Mouse (Mus musculus): Measurements from ENCODE around the gene Aak1.

The Aak1 gene

DNA sequence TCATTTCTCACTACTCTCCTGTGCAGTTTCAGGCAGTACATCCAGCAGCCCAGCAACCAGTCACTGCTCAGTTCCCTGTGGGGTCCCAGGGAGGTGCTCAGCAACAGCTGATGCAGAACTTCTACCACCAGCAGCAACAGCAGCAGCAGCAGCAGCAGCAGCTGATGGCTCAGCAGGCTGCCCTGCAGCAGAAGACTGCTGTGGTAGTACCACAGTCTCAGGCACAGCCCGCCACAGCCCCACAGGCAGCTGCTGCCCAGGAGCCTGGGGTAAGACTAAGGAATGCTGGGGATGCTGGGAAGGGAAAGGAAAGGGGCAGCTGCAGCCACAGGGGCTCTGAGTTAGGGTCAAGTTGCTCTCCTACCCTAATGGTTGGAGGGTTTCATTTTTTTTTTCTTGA lies 109.7 kb downstream of the Aak1 start:
- no peak for DNase-seq (ENCODE audit: low read depth)

DNA sequence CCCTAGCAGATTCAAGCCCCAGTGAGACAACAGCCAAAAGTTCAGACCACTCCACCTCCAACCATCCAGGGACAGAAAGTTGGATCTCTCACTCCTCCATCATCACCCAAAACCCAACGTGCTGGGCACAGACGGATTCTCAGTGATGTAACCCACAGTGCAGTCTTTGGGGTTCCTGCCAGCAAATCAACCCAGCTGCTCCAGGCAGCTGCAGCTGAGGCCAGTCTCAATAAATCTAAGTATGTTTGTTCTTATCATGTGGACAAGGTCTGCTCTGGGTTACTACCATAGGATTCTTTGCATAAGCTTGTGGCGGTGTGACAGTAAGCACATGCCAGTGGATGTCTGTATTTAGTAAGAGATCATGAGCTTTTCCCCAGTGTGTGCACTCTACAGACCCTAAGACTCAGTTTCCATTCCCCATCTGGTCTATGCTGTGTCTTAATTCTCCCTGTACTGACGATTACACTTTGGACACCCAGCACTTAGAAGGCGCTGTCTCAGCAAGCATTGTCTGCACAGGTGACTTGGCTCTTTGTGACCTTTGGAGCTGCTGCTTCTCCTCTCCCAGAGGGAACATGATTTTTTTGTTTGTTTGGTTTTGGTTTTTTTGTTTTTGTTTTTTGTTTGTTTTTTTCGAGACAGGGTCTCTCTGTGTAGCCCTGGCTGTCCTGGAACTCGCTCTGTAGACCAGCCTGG lies 114.8 kb downstream of the Aak1 start:
- no peak for DNase-seq (ENCODE audit: low read depth)

DNA sequence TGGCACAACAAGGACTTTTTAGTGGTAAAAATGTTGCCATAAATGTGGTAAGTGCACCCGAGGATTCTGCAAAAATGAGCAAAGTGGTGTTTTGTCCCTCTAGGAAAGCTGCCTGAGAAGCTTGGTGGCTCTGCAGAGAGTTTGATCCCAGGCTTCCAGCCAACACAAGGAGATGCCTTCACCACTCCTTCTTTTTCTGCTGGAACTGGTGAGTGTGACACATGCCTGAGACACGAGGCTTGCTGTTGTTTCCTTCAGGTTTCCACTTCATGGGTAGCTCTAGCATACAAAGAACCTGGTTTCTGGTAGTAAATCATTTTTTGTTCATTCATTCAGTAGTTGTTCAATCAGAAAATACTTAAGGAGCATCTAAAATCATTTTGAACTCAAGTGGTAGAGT lies 117.8 kb downstream of the Aak1 start:
- no peak for DNase-seq (ENCODE audit: low read depth)

DNA sequence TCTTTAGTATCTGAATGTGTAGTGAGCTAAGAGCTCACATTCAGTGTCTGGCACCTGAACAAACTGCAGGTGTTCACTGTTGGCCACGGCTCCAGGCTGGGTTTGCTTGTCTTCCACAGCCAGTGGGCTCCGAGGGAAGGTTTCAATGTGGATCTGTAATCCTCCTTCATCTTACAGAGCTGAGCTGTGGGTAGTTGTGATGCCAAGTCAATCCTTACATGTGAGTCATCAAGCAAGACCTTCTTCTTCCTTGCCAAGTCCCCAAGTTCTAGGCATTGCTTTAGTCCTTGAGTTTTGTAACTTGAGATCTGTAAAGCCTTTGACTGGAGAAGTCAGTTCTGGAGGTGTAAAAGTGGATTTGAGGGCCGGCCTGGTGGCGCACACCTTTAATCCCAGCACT lies 124.6 kb downstream of the Aak1 start:
- DNase-seq (ENCODE audit: low read depth), result no peak

DNA sequence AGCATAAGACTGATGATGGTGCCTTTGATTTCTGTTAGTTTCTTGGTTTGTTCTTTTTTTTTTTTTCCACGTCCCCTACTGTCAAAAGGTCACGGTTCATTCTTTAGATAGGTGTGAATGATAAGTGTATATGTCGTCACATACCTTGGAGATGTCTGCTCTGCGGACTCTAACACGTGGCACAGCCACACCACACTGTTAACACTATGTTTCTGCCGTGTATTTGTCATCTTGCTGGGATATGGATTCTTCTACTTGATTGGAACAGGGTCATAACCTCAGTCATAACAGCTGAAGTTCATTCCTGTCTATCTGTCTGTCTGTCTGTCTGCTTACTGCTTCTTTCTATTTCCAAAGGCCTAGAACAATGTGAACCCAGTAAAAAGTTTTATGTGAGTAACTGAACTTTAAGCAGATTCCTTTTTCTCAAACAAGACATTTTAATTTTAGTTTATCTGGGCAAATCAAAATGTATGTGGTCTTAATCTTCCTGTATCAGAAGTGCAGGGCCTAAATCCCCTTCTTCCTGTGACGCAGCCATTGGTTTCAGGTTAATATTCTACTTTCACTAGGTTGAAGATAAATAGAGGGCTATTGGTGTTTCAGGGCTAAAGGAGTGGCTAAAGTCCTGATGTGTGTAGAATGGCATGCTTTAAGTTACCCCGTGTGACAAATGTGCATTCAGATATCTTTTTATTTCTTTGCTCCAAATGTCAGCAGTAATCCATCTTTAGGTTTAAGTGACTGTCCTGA lies 129.0 kb downstream of the Aak1 start:
- peak; percentile 16 for DNase-seq (ENCODE audit: low read depth)

- no peak for DNase-seq (ENCODE audit: low read depth)
These were observed 129.6 kb downstream of the Aak1 start for GRCm38 (mm10) chr6:86978909-86979265.

- no peak for DNase-seq (ENCODE audit: low read depth)
These were observed 131.9 kb downstream of the Aak1 start for GRCm38 (mm10) chr6:86981206-86981605.

- no peak for DNase-seq (ENCODE audit: low read depth)
These were observed 136.2 kb downstream of the Aak1 start for GRCm38 (mm10) chr6:86985314-86986106.

- DNase-seq (ENCODE audit: low read depth), result no peak
These were observed 140.3 kb downstream of the Aak1 start for GRCm38 (mm10) chr6:86989576-86989975.

DNA sequence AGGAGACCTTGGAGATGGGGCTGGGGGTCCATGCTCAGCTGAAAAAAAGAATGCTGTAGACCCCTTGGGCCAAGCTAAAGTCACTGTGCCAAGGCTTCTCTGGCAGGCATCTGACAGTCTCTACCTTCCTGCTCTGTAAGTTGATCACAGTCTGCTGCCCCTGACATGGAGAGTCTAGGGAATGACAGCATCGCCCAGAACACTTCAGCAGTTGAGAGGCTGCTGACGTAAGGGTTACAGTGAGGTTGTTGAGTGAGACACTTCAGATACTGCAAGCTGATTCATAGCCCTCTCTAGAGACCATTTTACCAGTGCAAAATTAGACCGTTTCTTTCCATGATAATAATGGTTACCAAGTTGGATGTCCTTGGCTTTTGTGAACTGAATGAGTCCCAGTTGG lies 141.7 kb downstream of the Aak1 start:
- DNase-seq (ENCODE audit: low read depth), result no peak

GRCm38 (mm10) chr6:86992349-86992748 lies 143.0 kb downstream of the Aak1 start:
- no peak for DNase-seq (ENCODE audit: low read depth)

GRCm38 (mm10) chr6:86994254-86994653 lies 144.9 kb downstream of the Aak1 start:
- no peak for DNase-seq (ENCODE audit: low read depth)

- no peak for DNase-seq (ENCODE audit: low read depth)
These were observed 147.5 kb downstream of the Aak1 start for GRCm38 (mm10) chr6:86996629-86997307.

- DNase-seq (ENCODE audit: low read depth), result no peak
These were observed 148.0 kb downstream of the Aak1 start for GRCm38 (mm10) chr6:86997360-86997759.

- DNase-seq (ENCODE audit: low read depth), result no peak
These were observed 152.7 kb downstream of the Aak1 start for GRCm38 (mm10) chr6:87001995-87002394.

DNA sequence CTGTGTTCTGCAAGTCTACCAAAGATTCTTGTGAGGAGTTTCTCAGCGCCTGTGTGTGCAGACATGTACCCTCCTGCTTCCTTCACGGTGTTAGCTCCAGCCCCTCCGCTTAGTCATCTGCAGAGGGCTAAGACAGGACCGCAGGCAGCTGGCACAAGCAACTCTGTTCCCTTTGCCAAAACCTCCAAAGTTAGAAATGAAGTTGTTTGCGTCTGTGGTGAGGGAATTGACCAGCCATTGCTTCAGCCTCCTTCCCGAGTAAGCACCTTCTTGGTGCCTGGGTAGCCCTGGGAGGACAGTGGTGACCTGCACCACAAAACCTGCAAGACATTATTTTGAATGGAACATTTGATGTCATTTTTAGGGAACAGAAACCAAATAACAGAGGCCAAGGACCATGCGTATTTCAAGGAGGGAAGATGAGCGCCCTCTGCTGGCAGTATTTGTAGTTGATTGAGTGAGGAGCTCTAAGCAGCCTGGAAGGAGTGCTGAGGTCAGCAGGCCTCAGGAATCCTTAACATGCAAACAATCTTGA lies 153.3 kb downstream of the Aak1 start:
- peak; percentile 91 for DNase-seq (ENCODE audit: low read depth)

GRCm38 (mm10) chr6:87004099-87004498 lies 154.8 kb downstream of the Aak1 start:
- no peak for DNase-seq (ENCODE audit: low read depth)

- no peak for DNase-seq (ENCODE audit: low read depth)
These were observed 156.3 kb downstream of the Aak1 start for GRCm38 (mm10) chr6:87005577-87005976.

- peak; percentile 42 for DNase-seq (ENCODE audit: low read depth)
These were observed 159.6 kb downstream of the Aak1 start, which contains the start of gene Nfu1 for GRCm38 (mm10) chr6:87008887-87009286. TSS of gene Nfu1 (plus strand) at chr6:87009236.

DNA sequence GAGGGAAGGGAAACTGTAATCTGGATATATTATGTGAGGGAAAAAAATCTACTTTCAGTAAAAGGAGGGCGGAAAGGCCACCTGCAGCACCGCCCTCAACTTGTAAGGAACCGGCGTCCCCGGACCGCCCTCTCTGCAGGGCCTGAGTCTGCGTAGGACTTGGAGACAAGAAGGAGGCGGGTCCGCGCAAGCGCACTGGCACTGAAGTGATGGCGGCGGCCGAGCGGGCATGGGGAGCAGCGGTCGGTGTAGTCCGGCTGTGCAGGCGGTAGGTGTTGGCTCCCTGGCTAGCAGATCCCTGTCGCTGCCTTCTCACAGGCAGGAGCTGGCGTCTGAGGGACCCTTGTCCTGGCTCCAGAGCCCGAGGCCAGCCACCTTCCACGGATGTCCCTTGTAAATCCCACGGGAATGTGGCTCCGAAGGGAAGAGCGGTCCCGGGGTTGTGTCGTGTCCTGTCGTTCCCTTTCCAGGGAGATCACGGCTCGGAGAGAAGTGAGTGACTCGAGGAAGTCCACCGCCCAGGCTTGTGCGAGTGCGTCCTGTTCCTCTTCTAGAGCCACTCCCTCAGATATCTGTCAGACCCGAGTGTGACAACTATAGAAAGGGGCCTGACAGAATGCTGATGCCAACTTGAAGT lies 160.5 kb downstream of the Aak1 start:
- peak; percentile 97 for DNase-seq (ENCODE audit: low read depth)

DNA sequence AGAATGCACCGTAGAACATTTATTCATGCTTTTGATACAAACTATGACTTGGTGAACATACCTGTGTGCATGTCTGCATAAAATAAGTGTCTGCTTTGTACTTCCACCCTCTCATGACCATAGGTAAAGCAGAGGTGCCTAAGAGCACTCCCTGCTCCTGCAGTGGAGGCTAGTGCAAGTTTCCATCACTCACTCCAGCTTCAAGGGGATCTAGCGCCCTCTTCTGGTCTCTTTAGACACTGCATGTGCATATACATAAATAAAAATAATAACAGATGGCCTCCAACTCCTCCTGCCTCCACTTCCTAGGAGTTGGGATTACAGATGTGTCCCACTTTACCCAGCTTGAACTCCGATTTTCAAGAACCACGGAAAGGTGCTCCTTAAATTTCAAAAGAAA lies 167.6 kb downstream of the Aak1 start:
- peak; percentile 87 for DNase-seq (ENCODE audit: low read depth)

GRCm38 (mm10) chr6:87018874-87019273 lies 169.6 kb downstream of the Aak1 start:
- no peak for DNase-seq (ENCODE audit: low read depth)
